Mouse (Mus musculus) forelimb bud, embryonic 11.5 days (tissue): Measurements from ENCODE around the gene Kmt5b.

Experiments used
- DNase-seq: peaks from one replicate; pipeline ENCODE4 v3.0.0-alpha.2; 2012; ENCODE audit warnings: low read depth, low spot score

Gene Kmt5b

DNA sequence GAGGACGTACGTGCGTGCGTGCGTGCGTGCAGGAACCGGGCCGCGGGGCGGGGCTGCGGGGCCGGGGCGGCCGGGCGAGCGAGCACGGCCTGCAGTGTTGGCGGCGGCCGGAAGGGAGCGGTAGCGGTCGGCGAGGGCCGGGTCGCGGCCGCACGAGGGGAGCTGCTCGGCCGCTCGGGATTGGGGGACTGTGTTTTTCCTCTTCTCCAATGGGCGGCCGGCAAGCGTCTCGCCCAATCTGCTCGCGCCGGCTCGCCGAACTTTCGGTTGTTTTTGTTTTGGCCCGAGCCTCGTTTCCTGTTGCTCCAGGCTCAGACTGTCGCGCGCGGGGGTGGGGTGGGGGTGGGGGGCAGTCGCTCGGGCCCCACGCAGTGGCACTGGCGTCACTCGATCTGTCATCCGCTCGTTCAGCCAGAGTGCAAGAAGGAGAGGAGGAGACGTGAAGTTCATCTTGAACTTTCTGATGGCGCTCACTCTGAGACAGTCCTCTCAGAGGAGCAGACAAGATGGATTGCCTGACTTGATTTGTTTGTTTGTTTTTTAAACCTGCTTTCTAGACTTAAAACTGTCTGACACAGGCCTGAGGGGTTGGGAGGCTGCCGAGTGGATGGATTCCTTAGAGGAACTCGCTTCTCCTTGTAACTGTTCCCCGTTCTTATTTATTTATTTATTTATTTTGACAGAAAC is 1.6 kb downstream of the Kmt5b start:
- DNase-seq, result peak; percentile 91

DNA sequence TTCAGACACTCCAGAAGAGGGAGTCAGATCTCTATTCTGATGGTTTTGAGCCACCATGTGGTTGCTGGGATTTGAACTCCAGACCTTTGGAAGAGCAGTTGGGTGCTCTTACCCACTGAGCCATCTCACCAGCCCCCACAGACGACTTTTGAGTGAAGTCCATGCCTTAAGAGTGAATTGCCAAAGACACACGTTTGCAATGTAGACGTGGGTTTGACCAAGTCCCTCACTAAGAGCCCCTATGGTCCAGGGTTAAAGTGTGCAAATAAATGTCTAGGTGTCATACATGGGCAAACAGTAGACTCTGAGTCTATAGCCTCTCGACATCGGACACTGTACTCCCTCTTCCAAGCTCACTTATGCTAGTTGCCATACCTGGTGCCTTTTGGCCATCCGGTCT is 2.3 kb downstream of the Kmt5b start:
- DNase-seq, result no peak

DNA sequence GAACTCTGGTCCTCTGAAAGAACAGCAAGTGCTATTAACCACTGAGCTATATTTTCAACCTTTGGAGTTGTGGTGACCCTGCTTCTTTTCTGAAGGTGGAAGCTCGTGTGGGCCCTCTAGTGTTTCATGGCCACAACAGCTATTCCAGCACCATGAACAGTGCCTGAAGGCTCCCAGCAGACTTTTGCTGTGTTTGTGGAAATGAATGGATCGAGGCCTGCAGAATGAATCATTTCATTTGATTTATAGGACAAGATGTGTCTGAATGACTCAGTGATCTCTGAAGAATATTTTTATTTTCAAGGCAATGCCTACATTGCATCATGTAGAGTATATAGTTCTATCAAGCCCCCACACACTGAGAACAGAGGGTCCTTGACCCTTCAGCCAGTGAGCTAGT is 6.9 kb downstream of the Kmt5b start:
- DNase-seq, result peak; percentile 4

DNA sequence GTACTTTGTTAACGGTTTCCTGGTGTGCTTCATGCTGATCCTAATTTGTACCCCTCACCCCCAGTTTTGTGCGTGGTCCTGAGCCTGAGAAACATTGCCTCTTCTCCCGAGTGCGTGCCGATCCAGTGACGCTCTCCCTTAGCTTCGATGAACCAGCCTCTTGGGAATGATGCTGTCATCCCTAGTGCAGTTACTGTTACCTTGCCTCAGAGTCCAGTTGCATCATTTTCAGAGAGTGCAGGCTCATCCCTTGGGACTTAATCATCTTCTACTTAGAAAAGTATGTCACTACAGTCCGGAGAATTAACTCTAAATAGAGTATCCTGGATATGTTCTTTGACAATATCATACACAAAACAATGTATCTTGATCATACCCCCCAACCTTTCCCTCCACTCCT is 11.5 kb downstream of the Kmt5b start:
- DNase-seq, result no peak

DNA sequence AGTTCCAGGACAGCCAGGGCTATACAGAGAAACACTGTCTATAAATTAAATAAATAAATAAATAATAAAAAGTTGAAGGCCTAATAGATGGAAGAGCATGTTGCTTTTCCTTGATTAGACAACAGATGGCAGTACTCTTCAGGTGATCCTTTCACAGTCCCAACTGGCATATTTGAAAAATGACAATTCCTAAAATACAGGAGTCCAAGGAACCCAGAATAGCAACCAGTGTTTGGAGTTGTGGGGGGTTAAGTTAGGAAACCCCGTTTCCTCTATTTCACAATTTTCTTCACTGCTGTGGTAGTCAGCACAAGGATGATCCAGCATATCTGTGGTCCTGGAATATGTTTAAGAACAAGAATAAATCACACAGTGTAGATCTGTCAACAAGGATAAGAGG is 22.9 kb downstream of the Kmt5b start:
- no peak for DNase-seq

DNA sequence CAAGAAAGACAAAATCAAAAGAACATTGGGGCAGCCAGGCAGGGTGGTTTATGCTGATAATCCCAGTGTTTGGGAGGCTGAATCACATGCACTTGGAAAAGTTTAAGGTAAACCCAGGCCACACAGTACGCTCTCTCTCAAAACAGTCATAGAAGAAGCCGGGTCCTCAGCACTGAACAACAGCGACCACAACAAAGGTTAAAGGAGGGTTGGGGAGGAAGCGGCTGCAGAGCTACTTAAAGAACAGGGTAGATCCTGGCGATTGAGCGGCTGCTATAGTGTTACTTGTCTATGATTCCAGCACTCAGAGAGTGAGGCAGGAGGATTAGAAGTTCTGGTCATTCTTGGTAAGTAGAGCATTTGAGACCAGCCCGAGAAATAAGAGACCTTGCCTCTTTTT is 38.3 kb downstream of the Kmt5b start:
- DNase-seq, result no peak

GRCm38 (mm10) chr19:3810536-3811233 is 43.5 kb downstream of the Kmt5b start:
- DNase-seq, result no peak

DNA sequence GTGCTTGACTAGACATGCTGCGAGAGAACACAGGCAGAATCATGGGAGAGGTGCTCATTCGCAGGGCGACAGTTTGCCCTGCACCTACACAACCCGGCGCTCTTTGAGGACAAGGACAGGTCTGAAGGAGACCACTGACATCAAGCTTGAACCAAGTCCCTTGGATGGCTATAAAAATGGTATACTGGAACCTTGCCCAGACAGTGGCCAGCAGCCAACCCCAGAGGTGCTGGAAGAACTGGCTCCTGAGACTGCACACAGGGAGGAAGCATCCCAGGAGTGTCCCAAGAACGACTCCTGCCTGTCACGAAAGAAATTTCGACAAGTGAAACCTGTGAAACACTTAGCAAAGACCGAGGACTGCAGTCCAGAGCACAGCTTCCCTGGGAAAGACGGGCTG is 47.2 kb downstream of the Kmt5b start:
- DNase-seq, result no peak

DNA sequence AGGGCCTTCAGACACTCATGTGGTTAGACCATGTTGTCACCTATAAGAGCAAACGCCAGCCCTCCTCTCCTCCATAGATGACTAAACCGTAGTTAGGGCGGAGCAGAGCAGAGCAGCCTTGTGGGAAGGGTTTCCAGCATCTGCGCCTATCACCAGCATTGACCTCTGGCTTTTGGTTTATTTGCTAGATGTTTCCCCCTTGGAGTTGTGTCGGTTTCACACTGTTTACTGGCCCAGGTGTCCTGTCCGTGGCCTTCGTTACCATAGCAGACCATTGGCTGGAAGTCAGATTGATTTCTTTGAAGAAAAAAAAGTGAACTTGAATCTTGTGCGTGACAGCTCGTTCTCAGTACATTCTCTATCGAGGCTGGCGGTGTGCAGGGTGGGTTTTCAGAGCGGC is 48.6 kb downstream of the Kmt5b start:
- DNase-seq, result no peak

DNA sequence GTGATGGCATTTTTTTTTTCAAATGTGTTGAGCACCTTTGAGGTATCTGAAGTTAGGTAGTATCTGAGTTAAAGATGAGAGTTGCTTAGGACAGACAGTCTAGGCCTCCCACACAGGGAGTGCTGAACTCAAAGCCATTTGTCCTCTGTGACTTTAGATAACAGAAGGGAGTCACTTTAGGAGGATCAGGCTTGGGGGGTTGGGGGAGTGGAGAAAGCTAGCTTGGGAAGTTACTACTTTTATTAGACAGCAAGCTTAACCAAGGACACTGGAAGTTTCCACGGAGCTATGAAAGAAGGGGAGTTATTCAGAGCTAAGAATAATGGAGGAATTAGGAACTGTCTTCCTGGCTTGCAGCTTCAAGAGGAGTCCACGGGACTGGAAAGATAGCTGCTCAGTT is 51.9 kb downstream of the Kmt5b start:
- no peak for DNase-seq

DNA sequence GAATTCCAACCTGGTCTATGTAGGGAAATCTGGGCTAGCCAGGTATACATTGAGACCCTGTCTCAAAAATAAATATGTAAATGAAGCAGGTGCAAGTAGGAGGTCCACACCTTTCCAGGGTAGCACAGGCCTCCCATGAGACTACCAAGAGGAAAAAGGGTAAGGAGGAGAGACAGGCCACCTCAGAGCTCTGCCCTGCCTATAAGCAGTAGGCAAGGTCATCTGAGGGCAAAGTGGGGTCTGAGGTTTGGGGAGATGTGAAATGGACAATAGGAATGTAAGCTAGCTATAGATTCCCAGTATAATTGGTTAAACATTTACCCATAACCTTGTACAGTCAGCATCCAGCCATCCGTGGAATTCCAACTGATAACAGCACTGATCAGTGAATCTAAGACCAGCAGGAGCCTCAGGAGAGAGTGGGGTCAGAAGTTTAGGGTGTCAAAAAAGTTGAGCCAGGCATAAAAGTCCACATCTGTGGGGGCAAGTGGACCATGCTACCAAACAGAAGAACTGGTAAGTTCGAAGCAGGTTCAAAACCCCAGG is 52.8 kb downstream of the Kmt5b start:
- no peak for DNase-seq

- DNase-seq, result no peak
Observed at GRCm38 (mm10) chr19:3825044-3825443, 57.8 kb downstream of the Kmt5b start.

GRCm38 (mm10) chr19:3829863-3830262 is 62.6 kb downstream of the Kmt5b start:
- DNase-seq, result no peak

DNA sequence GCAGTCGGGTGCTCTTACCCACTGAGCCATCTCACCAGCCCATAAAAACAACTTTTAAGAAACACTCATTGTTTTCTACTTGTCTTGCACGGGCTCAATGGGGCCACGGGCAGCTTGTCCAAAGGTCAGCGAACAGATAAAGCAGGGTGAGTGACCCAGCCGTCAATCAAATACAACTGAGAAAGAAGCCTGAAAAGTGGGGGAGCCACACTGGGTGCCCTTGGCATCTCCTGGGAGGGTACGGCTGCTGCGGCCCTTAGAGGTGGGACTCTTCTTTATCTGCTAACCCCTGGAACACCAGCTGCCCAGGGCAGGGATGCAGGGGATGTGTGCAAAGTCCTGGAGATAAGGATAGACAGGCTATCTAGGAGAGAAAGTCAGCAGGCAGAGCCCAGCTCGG is 64.5 kb downstream of the Kmt5b start:
- no peak for DNase-seq

DNA sequence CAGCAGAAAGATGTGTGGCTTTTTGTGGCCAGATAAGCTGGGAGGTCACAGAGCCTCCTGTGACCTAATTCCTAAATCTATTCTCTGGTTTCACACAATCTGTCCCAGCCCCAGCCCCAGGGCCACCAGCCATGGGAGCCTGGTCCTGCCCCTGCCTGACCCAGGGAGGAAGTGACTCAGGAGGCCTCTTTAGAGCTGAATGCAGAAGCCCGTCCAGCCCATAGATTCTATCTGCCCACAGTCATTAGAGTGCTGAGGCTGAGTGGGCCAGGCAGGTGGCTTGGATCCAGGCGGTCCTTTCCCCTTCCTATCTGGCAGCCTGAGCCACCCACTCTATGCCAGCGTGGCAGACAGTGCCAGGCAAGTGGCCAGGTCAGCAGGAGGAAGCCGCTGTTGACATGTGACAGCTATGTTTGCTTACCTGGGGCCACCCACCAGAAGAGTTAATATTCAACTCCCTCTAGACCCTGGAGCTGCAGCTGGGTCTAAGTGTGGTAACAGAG is 65.7 kb downstream of the Kmt5b start:
- DNase-seq, result no peak

- DNase-seq, result no peak
Observed at GRCm38 (mm10) chr19:3834301-3834700, 67.1 kb downstream of the Kmt5b start.

DNA sequence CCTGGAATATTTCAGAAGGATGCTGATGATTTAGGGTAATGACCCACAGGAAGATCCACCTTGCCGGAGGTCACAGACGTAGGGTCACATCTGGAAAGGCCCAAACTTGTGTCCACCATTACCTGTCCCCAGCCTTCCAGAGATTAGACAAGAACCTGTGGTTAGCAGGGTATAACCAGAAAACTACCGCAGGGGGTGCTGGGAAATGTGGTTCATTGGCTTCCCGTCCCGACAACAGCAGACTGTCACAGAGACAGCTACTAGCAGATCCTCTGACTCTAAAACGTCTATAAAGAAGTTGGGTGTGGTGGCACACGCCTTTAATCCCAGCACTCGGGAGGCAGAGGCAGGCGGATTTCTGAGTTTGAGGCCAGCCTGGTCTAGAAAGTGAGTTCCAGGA is 69.6 kb downstream of the Kmt5b start:
- DNase-seq, result no peak

- no peak for DNase-seq
Observed at GRCm38 (mm10) chr19:3838931-3839330, 71.7 kb downstream of the Kmt5b start.

GRCm38 (mm10) chr19:3839686-3840085 is 72.5 kb downstream of the Kmt5b start:
- no peak for DNase-seq

- DNase-seq, result no peak
Observed at GRCm38 (mm10) chr19:3840214-3840651, 73.0 kb downstream of the Kmt5b start.

DNA sequence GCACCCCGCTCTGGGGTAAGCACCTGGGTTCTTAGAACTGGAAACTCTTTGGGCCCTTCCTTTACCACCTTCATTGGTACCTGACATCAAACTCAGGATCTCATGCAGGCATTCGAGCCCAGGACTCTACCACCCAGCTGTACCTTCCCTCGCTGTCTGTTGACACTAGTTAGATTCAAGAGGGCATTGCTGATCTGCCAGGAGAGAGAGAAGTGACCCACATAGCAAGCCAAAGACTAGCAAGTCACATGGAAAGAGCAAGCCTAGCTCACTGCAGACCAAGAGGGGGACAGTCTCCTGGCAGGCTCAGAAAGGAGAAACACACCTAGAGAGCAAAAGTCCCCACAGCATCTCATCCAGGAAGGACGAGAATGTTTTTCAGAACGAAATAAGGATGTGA is 73.5 kb downstream of the Kmt5b start:
- DNase-seq, result no peak

- peak; percentile 44 for DNase-seq
Observed at GRCm38 (mm10) chr19:3842359-3843148, 75.3 kb downstream of the Kmt5b start.
